Mouse (Mus musculus) kidney, embryonic 14.5 days (tissue): Measurements from ENCODE around the gene Cd86. TPM values are rescaled to one million over a fixed set of nuclear protein-coding genes. Genes with fewer than 3 reads are reported as not detected.

Experiments
- ATAC-seq: fragments of 200-750 bp; cut with Nextera tagmentation; 2 replicates; pipeline ENCODE4 v1.8.0; 2017; ENCODE audit warnings: moderate number of reproducible peaks, mild to moderate bottlenecking, moderate TSS enrichment, moderate library complexity; ENCODE audit not compliant: low FRiP score, low TSS enrichment
- H3K27ac ChIP-seq: fragments of 300-500 bp; sonication (generic); 2 replicates; pipeline ENCODE4 v1.5.1; 2014; ENCODE audit warnings: low read depth, mild to moderate bottlenecking, low read length, moderate library complexity, mixed read lengths
- H3K27me3 ChIP-seq: fragments of 300-500 bp; sonication (generic); 2 replicates; pipeline ENCODE4 v1.6.1; 2014; ENCODE audit warnings: mild to moderate bottlenecking, low read length; ENCODE audit not compliant: control insufficient read depth, insufficient read depth
- H3K36me3 ChIP-seq: fragments of 300-500 bp; sonication (generic); 2 replicates; pipeline ENCODE4 v1.6.1; 2014; ENCODE audit warnings: low read length, mixed read lengths; ENCODE audit not compliant: control insufficient read depth, insufficient read depth
- H3K4me1 ChIP-seq: fragments of 300-500 bp; sonication (generic); 2 replicates; pipeline ENCODE4 v1.6.1; 2014; ENCODE audit warnings: low read length, mixed read lengths; ENCODE audit not compliant: control insufficient read depth, insufficient read depth
- H3K4me2 ChIP-seq: fragments of 300-500 bp; sonication (generic); replicated peaks from 2 replicates; pipeline ENCODE4 v1.6.1; 2014; ENCODE audit warnings: low read depth, mild to moderate bottlenecking, low read length
- H3K4me3 ChIP-seq: fragments of 300-500 bp; sonication (generic); 2 replicates; pipeline ENCODE4 v1.5.1; 2014; ENCODE audit warnings: mild to moderate bottlenecking, low read length
- H3K9ac ChIP-seq: fragments of 300-500 bp; sonication (generic); 2 replicates; pipeline ENCODE4 v1.6.1; 2014; ENCODE audit warnings: low read depth, mild to moderate bottlenecking, low read length, moderate library complexity
- H3K9me3 ChIP-seq: fragments of 300-500 bp; sonication (generic); 2 replicates; pipeline ENCODE4 v1.6.1; 2016; ENCODE audit warnings: low read length; ENCODE audit not compliant: control insufficient read depth
- WGBS: fragments of 180-500 bp; shearing (Covaris S2); extraction: QIAGEN DNeasy Blood & Tissue Kit; methylation state at CpG from one replicate; pipeline ENCODE4 v1.1.7; 2014; 5-methylcytosine and 5-hydroxymethylcytosine counted together
- polyA plus RNA-seq: library from polyadenylated mRNA; unstranded; fragments of >200 nt; fragmentation: Nextera tagmentation; extraction: Ambion mirVana; gene quantifications from 2 replicates; pipeline ENCODE4 v1.2.1, GENCODE M21; 2014

Cd86 gene
- polyA plus RNA-seq, 1 experiment from 2014 or later: 1.2 TPM

DNA sequence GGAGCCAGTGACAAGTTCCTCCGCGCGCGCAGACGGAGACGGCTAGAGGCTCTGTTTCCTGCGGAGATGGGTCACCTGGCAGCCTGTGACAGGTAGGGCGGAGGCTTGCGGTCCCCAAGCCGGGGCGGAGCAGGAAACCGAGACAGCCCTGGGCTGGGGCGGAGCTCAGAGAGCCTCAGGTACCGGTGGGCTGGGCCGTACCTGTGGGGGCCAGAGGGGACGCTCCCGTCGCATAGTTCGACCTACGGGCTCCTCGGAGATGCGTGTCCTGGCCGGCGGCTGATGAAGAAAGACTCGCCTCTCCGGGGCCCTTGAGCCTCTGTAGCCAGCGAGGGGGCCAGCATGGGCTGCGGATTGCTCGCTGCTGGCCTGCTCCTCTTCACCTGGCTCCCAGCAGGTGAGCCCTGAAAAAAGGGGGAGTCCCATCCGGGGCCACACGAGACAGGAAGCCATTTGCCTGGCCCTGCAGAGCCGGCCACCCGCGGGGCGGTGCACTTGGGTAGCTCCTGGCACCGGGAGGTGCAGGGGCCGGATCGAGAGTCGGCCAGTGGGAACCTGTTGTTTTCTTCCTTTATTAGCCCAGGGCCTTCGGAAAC lies 28.0 kb upstream of the Cd86 start, which contains the start of gene Ildr1:
TSS of gene Ildr1 (plus strand) at position 161 of the 596 bp plus-strand sequence.
- H3K4me1 ChIP-seq: 0 out of 2 replicates have a peak, but pooled peaks cover 3% of the 10 kb centered on the region
- whole genome bisulfite sequencing: 2% methylated on average over 36 of the region's 40 CpGs
- no peaks in the 10 kb centered on the region for H3K9me3 ChIP-seq
- H3K4me3 ChIP-seq: peak within 1 kb of the TSS; percentile 40
- H3K27me3 ChIP-seq: peaks cover 12% of the 10 kb centered on the region
- peak within 1 kb of the TSS; percentile 23; the same call in 1 of the 2 replicates for H3K9ac ChIP-seq
- H3K27ac ChIP-seq: no peak within 1 kb of the TSS
- H3K36me3 ChIP-seq: no peaks in the 10 kb centered on the region
- ATAC-seq: peak; percentile 79
- peak within 1 kb of the TSS; percentile 75 for H3K4me2 ChIP-seq

DNA sequence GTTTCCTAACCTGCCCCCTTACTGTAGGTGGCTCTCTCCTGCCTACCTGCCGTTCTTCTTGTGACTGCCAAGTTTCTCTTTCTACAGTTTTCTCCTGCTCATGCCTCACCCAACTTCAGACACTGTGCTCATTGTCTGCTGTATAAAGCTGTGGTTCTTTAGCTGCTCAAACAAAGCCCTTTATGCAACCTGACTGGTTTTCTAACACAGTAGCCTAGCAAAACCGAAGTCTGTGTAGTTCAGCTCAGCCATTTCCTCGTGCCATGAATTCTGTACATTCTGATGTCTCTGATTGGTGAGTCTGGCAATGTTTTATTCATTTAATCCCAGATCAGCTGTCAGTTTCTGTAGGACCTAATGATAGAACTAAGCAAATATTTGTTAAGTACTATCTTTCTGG lies 25.6 kb upstream of the Cd86 start:
- Histone ChIP-seq H3K9ac (no peak overlapping the region), H3K36me3 (no peaks in the 10 kb centered on the region), H3K9me3 (no peaks in the 10 kb centered on the region), H3K4me3 (no peak overlapping the region), H3K4me2 (no peak overlapping the region), H3K27ac (no peak overlapping the region), H3K4me1 (0 out of 2 replicates have a peak, but pooled peaks cover 3% of the 10 kb centered on the region), H3K27me3 (peaks cover 12% of the 10 kb centered on the region)
- ATAC-seq: no peak
- 79% methylated on average over 3 of the region's 3 CpGs for WGBS

DNA sequence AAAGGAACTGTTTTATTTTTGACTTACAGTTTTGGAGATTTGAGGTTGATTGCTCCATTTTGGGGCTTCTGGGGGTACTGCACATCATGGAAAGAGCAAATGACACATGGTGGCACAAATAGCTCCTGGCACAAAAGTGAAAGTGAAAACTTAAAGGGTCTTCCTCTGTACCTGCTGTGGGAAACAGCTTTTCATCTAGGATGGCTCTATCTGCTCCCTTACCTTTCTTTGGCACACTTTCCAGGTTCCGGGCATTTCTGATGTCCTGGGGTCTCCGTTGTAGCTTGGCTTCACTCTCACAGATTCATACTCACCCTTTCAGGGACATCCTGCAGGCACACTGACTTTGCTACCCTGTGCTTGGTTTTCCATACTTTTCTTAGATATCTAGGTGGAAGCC lies 22.2 kb upstream of the Cd86 start:
- H3K9ac ChIP-seq: no peak overlapping the region
- ATAC-seq: no peak
- no peak overlapping the region for H3K4me2 ChIP-seq
- no peaks in the 10 kb centered on the region; the same call in 1 of the 2 replicates for H3K27me3 ChIP-seq
- H3K27ac ChIP-seq: no peak overlapping the region
- 96% methylated on average over 2 of the region's 2 CpGs for WGBS
- H3K36me3 ChIP-seq: no peaks in the 10 kb centered on the region
- no peaks in the 10 kb centered on the region for H3K4me1 ChIP-seq
- H3K9me3 ChIP-seq: no peaks in the 10 kb centered on the region
- no peak overlapping the region for H3K4me3 ChIP-seq

DNA sequence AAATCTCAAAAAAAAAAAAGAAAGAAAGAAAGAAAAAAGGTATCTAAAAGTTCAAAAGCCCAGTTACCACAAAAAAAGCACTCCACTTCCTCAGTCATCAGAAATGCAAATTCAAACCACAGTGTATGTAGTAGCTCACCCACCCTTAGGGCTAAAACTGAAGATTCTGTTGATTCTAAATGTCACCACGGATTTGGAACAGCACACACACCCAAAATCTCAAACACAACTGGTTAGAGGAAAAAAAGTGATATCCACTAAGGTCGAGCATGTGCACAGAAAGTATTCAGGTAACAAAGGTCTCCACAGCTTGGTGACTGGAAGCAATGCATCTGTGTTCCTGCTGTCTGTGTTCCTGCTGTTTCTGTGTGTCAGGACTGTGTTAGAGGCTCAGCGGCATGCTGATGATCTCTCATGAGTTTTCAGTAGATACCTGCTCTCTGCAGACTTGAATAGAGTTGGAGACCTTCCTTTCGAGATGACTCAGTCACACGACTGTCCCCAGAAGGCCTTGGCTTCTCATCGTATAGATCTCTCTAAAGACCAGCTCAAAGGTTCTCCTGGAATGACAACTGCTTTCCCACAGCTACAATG lies 18.5 kb upstream of the Cd86 start:
- ATAC-seq: no peak
- 76% methylated on average over 6 of the region's 6 CpGs for WGBS
- H3K4me1 ChIP-seq: no peaks in the 10 kb centered on the region
- H3K27ac ChIP-seq: no peak overlapping the region
- H3K27me3 ChIP-seq: no peaks in the 10 kb centered on the region
- no peak overlapping the region for H3K4me3 ChIP-seq
- no peaks in the 10 kb centered on the region for H3K9me3 ChIP-seq
- no peak overlapping the region for H3K4me2 ChIP-seq
- H3K36me3 ChIP-seq: no peaks in the 10 kb centered on the region
- H3K9ac ChIP-seq: no peak overlapping the region

DNA sequence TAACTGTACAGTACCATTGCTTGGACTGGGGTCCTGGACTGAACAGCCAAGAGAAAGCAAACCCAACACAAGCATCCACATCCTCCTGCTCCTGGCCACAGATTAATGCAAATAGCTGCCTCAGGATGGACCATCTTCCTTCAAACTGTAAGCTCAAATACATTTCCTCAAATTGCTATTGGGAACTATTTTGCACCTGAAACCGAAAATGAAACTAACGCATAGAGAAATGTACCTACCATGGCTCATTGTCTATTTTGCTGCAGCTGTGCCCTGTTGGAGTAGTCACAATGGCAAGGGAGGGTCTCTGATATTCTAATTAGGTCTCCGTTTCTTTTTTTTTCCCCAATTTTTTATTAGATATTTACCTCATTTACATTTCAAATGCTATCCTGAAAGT lies 15.9 kb upstream of the Cd86 start:
- H3K27ac ChIP-seq: no peak overlapping the region
- H3K27me3 ChIP-seq: no peaks in the 10 kb centered on the region
- H3K4me3 ChIP-seq: no peak overlapping the region
- H3K4me2 ChIP-seq: no peak overlapping the region
- no peaks in the 10 kb centered on the region for H3K36me3 ChIP-seq
- no peaks in the 10 kb centered on the region for H3K9me3 ChIP-seq
- no peaks in the 10 kb centered on the region for H3K4me1 ChIP-seq
- no peak for ATAC-seq
- no peak overlapping the region for H3K9ac ChIP-seq
- WGBS: 99% methylated on average over 3 of the region's 3 CpGs

DNA sequence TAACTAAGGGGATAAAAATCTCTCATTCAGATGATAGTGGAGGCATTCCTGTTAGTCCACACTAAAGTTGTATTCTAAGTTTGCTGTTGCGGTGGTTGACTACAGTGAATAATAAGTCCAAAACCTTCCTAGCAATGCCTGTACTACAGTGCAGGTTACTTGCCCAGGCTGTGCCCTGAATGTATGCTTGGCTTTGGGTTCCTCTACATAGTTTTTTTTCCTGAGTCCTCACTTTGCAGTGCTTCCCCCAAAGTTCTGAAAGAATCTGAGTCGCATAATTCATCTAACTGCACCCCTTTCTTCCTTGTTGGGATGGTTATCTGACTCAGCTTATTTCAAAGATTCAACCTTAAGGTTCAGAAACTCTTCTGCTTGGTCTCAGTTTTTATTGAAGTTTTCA lies 10.0 kb upstream of the Cd86 start:
- no peak for ATAC-seq
- no peak overlapping the region for H3K4me2 ChIP-seq
- no peaks in the 10 kb centered on the region for H3K4me1 ChIP-seq
- H3K27ac ChIP-seq: no peak overlapping the region
- 94% methylated on average over 2 of the region's 2 CpGs for WGBS
- H3K4me3 ChIP-seq: no peak overlapping the region
- no peaks in the 10 kb centered on the region for H3K27me3 ChIP-seq
- H3K9me3 ChIP-seq: no peaks in the 10 kb centered on the region
- no peaks in the 10 kb centered on the region for H3K36me3 ChIP-seq
- no peak overlapping the region for H3K9ac ChIP-seq

DNA sequence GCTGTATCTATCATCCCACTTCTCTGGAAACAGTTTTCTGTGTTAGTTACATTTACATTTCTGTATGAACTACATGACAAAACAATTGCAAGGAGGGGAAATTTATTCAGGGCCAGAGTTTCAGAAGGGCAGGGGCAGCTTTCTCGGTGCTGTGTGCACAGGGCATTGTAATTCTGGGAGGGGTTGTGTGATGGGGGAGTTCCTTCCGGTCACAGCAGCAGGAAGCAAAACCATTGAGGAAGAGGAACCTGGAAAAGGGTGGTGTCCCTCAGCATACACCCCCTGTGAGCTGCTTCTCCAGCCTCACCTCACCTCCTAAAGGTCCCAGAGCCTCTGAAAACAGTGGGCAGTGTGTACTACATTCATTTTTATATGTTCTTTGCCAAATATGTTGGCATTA lies 9.4 kb upstream of the Cd86 start:
- no peaks in the 10 kb centered on the region for H3K27me3 ChIP-seq
- H3K4me2 ChIP-seq: no peak overlapping the region
- H3K9ac ChIP-seq: no peak overlapping the region
- 41% methylated on average over 2 of the region's 2 CpGs for WGBS
- H3K4me1 ChIP-seq: no peaks in the 10 kb centered on the region
- no peak overlapping the region for H3K27ac ChIP-seq
- no peak overlapping the region for H3K4me3 ChIP-seq
- no peak for ATAC-seq
- H3K36me3 ChIP-seq: no peaks in the 10 kb centered on the region
- H3K9me3 ChIP-seq: no peaks in the 10 kb centered on the region

DNA sequence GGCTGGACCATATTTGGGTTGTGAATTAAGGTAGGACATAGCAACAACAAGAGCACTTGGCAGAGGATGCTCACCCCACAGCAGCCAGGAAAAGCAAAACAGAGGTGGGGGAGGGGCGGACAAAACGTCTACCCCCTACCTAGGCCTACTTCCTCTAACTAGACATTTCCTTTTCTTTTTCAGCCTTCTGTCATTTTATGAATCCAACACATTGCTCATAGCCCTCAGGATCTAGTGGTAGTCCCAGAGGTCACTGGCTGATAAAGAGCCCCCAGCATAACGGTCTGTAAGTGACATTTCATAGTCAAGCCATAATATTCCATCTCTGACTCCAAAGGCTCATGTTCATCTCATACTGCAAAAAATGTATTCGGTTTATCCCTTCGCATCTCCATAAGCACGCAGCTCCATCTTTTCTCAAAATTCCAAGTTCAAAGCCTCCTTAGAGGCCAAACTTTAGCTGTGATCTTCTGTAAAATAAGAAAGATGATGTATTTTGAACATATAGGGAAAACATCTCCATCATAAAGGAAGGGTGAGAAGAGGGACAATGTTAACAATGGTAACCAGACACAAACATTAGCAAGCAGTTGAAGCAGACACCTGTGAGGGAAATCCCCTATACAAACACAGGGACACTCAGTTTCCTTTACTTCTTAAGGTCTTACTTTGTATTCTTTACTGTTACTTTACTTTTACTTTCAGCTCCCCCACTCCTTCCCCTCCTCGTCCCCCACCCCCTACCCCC lies 8.8 kb upstream of the Cd86 start:
- no peak for ATAC-seq
- no peaks in the 10 kb centered on the region for H3K27me3 ChIP-seq
- H3K9me3 ChIP-seq: no peaks in the 10 kb centered on the region
- 79% methylated on average over 7 of the region's 7 CpGs for WGBS
- H3K27ac ChIP-seq: no peak overlapping the region
- H3K4me3 ChIP-seq: no peak overlapping the region
- no peaks in the 10 kb centered on the region for H3K36me3 ChIP-seq
- H3K4me1 ChIP-seq: no peaks in the 10 kb centered on the region
- no peak overlapping the region for H3K4me2 ChIP-seq
- no peak overlapping the region for H3K9ac ChIP-seq

DNA sequence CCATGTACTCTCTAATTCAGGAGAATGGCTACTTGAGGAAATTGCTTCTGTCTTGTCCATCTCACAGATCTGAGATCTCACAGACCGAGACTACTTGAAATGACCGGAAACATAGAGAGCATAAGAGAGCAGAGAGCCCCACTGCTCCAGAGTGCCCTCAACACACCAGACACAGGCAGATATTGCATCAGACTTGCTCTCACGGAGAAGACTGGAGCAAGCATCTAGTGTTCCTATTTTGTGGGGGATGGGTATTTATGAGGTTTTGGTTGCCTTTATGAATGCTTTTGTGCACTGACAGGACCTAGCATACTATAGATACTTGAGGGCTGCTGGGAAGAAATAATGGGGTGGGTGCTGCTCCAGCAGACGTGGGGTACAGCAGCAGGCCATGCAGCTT lies 7.3 kb upstream of the Cd86 start:
- H3K4me1 ChIP-seq: no peaks in the 10 kb centered on the region

More for the DNA sequence above, 7.3 kb upstream of the Cd86 start:
- no peaks in the 10 kb centered on the region for H3K9me3 ChIP-seq
- no peak for ATAC-seq
- no peak overlapping the region for H3K9ac ChIP-seq
- no peak overlapping the region for H3K4me3 ChIP-seq
- H3K4me2 ChIP-seq: no peak overlapping the region
- no peak overlapping the region for H3K27ac ChIP-seq
- no peaks in the 10 kb centered on the region for H3K36me3 ChIP-seq
- no peaks in the 10 kb centered on the region for H3K27me3 ChIP-seq
- 80% methylated on average over 4 of the region's 4 CpGs for WGBS
